8 mouse cellular contexts compared by ENCODE assay signal in the genomic region with DNA sequence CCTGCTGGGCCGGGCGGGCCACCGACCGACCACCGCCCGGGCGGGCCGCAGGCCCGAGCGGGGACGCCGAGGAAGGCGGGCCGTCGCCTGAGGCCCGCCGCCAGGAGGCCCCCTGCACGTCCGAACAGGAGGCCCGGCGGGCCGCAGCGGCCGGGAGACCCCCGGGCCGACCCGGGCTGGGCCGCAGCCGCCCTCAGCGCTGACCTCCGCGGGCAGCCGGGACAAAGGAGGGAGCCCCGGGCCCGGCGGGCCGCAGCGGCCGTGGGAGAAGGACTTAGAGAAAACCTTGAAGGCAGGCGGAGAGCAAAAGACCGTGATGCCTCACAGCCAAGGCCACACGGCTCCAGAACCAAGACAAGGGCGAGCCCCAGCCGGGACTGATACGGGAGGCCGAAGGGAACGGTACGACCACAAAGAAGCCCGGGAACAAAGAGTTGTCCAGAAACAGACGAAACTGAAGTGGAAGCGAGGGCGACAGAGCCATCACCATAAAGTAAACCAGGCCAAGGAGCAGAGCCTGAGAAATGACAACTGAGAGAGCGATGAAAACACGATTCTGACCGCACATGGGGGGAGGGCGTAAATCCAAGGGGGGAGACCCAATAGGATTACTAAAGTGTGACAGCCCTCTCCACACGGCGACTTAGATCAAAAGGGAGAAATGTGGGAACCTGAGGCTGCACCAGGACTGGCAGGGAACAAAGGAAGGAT. TPM values are rescaled to one million over a fixed set of nuclear protein-coding genes. Genes with fewer than 3 reads are reported as not detected.
DNase-seq lines count a peak whose midpoint lies in the region; ATAC-seq lines count a peak whose summit lies in the region.

No protein-coding gene starts in this region.

- peak overlapping the region; percentile 99 for H3K27ac ChIP-seq in forebrain, embryonic 13.5 days
- H3K27ac ChIP-seq in intestine, embryonic 16.5 days (ENCODE audit: low read length) = peak overlapping the region; percentile 97
- H3K27ac ChIP-seq in lung, embryonic 15.5 days = peak overlapping the region; percentile 98

- H3K9me3 ChIP-seq in forebrain, embryonic 13.5 days (replicated peaks) = no peaks in the 10 kb centered on the region
- H3K9me3 ChIP-seq in intestine, embryonic 16.5 days (ENCODE audit: control insufficient read depth, low read length) = no peaks in the 10 kb centered on the region
- no peaks in the 10 kb centered on the region for H3K9me3 ChIP-seq in lung, embryonic 15.5 days

- peak; percentile 30; the same call in 1 of the 2 replicates for ATAC-seq in forebrain, embryonic 13.5 days
- ATAC-seq in intestine, embryonic 16.5 days = peak; percentile 35
- no peak; the same call in none of the 2 replicates for ATAC-seq in lung, embryonic 15.5 days (ENCODE audit: borderline replicate concordance, extremely low read depth, low FRiP score, low TSS enrichment)
- ATAC-seq in granulocyte monocyte progenitor cell, adult 5-6 weeks (replicated peaks; ENCODE audit: poor library complexity, severe bottlenecking) = no peak

- H3K36me3 ChIP-seq in forebrain, embryonic 13.5 days (ENCODE audit: poor library complexity, severe bottlenecking) = no peaks in the 10 kb centered on the region
- H3K36me3 ChIP-seq in intestine, embryonic 16.5 days (ENCODE audit: control insufficient read depth, insufficient read depth, low read length) = no peaks in the 10 kb centered on the region
- no peaks in the 10 kb centered on the region for H3K36me3 ChIP-seq in lung, embryonic 15.5 days

- H3K9ac ChIP-seq in forebrain, embryonic 13.5 days = peak overlapping the region; percentile 99
- H3K9ac ChIP-seq in intestine, embryonic 16.5 days (ENCODE audit: low read depth, low read length) = peak overlapping the region; percentile 88
- peak overlapping the region; percentile 96 for H3K9ac ChIP-seq in lung, embryonic 15.5 days

- H3K4me2 ChIP-seq in forebrain, embryonic 13.5 days = peak overlapping the region; percentile 88
- peak overlapping the region; percentile 92 for H3K4me2 ChIP-seq in intestine, embryonic 16.5 days (ENCODE audit: low read depth, low read length)
- H3K4me2 ChIP-seq in lung, embryonic 15.5 days = peak overlapping the region; percentile 85

- under 1% methylated on average over 57 of the region's 58 CpGs for WGBS in forebrain, embryonic 13.5 days
- under 1% methylated on average over 53 of the region's 58 CpGs for WGBS in intestine, embryonic 16.5 days
- under 1% methylated on average over 45 of the region's 58 CpGs for WGBS in lung, embryonic 15.5 days

- intact Hi-C loops in heart, postnatal 25 days (cut with DNase I) = loop anchor here (10.0 kb wide), 1 partner anchor 200 kb away; no protein-coding TSS in a partner anchor

- peak overlapping the region; percentile 92 for H3K4me3 ChIP-seq in forebrain, embryonic 13.5 days
- peak overlapping the region; percentile 98 for H3K4me3 ChIP-seq in intestine, embryonic 16.5 days (ENCODE audit: low read length)
- H3K4me3 ChIP-seq in lung, embryonic 15.5 days = peak overlapping the region; percentile 94

- DNase-seq in heart, adult 11 months = peak; percentile 88
- DNase-seq in heart, postnatal 25 days (ENCODE audit: low spot score) = no peak
- peak; percentile 77 to 93 for DNase-seq in adrenal gland, adult (ENCODE audit: inconsistent age in 2 of 2, low spot score in 1 of 2)
- peak; percentile 74 for DNase-seq in ovary, postnatal 36 days (ENCODE audit: low spot score)

- no peaks in the 10 kb centered on the region for H3K27me3 ChIP-seq in forebrain, embryonic 13.5 days
- H3K27me3 ChIP-seq in intestine, embryonic 16.5 days (replicated peaks; ENCODE audit: control insufficient read depth, insufficient read depth, low read length) = no peaks in the 10 kb centered on the region
- H3K27me3 ChIP-seq in lung, embryonic 15.5 days = no peaks in the 10 kb centered on the region

- peaks cover 65% of the 10 kb centered on the region for H3K4me1 ChIP-seq in forebrain, embryonic 13.5 days
- H3K4me1 ChIP-seq in intestine, embryonic 16.5 days (ENCODE audit: control insufficient read depth, insufficient read depth, low read length) = peaks cover 17% of the 10 kb centered on the region
- H3K4me1 ChIP-seq in lung, embryonic 15.5 days = peaks cover 46% of the 10 kb centered on the region

RNA-seq across cellular contexts. Expression of a gene that starts 19.1 kb away (rescaled TPM):
- 100 to 1,000 TPM; 230 to 254 TPM for total RNA-seq in heart, postnatal 25 days (2021)
- 62.6 and 65.9 TPM in 2 replicates for polyA plus RNA-seq in forebrain, embryonic 13.5 days (2015; fragmentation: Nextera tagmentation; extraction: Ambion mirVana)
- polyA plus RNA-seq in intestine, embryonic 16.5 days (2015; fragmentation: Nextera tagmentation; extraction: Ambion mirVana) = 18.9 and 19.7 TPM in 2 replicates
- polyA plus RNA-seq in lung, embryonic 15.5 days (2015; fragmentation: Nextera tagmentation; extraction: Ambion mirVana) = 64.2 and 73.1 TPM in 2 replicates
- total RNA-seq in granulocyte monocyte progenitor cell, adult 5-6 weeks (2014; fragmentation: Nextera tagmentation) = 127 and 129 TPM in 2 replicates
- total RNA-seq in granulocyte monocyte progenitor cell, adult 5-6 weeks (2017) = 162 and 174 TPM in 2 replicates

RNA-seq across cellular contexts. Expression of a gene that starts 52.9 kb away (rescaled TPM):
- total RNA-seq in heart, postnatal 25 days (2021) = 100 to 1,000 TPM; 460 to 471 TPM
- polyA plus RNA-seq in forebrain, embryonic 13.5 days (2015; fragmentation: Nextera tagmentation; extraction: Ambion mirVana) = 352 and 406 TPM in 2 replicates
- polyA plus RNA-seq in intestine, embryonic 16.5 days (2015; fragmentation: Nextera tagmentation; extraction: Ambion mirVana) = 322 and 330 TPM in 2 replicates
- 263 and 281 TPM in 2 replicates for polyA plus RNA-seq in lung, embryonic 15.5 days (2015; fragmentation: Nextera tagmentation; extraction: Ambion mirVana)
- 173 and 190 TPM in 2 replicates for total RNA-seq in granulocyte monocyte progenitor cell, adult 5-6 weeks (2014; fragmentation: Nextera tagmentation)
- total RNA-seq in granulocyte monocyte progenitor cell, adult 5-6 weeks (2017) = 168 and 215 TPM in 2 replicates

Comparison
In these comparisons a context has a peak if more than half of its experiments do, and no peak if none do; other contexts are left out.
1. ATAC-seq: peak in forebrain, embryonic 13.5 days (single experiment) and intestine, embryonic 16.5 days (single experiment); none in lung, embryonic 15.5 days (single experiment) and granulocyte monocyte progenitor cell, adult 5-6 weeks (single experiment).
2. Peak in every context shown above with its lines, with median percentiles within 50 percentile points of each other: H3K27ac ChIP-seq, H3K4me2 ChIP-seq, H3K4me3 ChIP-seq and H3K9ac ChIP-seq.